Comparison of ENCODE assay signal across 8 mouse cellular contexts in genomic region chr13:23369421-23369765, GRCm38 (mm10). TPM values are rescaled to one million over a fixed set of nuclear protein-coding genes. Genes with fewer than 3 reads are reported as not detected.
DNase-seq lines count a peak whose midpoint lies in the region; ATAC-seq and TF ChIP-seq lines count a peak whose summit lies in the region.

No protein-coding gene starts in this region.

- no peak for TF ChIP-seq CTCF in forebrain, postnatal 0 days (IDR thresholded peaks at IDR 0.05; ENCODE audit: low read depth)

- H3K4me2 ChIP-seq in heart, embryonic 11.5 days: peak overlapping the region; percentile 88
- peak overlapping the region; percentile 57 for H3K4me2 ChIP-seq in forebrain, postnatal 0 days (ENCODE audit: low read depth)

- H3K27me3 ChIP-seq in heart, embryonic 11.5 days (ENCODE audit: control insufficient read depth, insufficient read depth, low read length): no peaks in the 10 kb centered on the region
- H3K27me3 ChIP-seq in forebrain, postnatal 0 days (ENCODE audit: insufficient read depth, low read length): no peaks in the 10 kb centered on the region

- peak overlapping the region; percentile 86 for H3K9ac ChIP-seq in heart, embryonic 11.5 days (ENCODE audit: low read depth, low read length)
- H3K9ac ChIP-seq in ES-E14 (ENCODE audit: insufficient read depth, low read depth, low read length, poor library complexity, severe bottlenecking): peak overlapping the region; percentile 61; the same call in 1 of the 2 replicates
- peak overlapping the region; percentile 74 for H3K9ac ChIP-seq in forebrain, postnatal 0 days

- ATAC-seq in heart, embryonic 11.5 days (replicated peaks; ENCODE audit: insufficient number of reproducible peaks, low FRiP score, low TSS enrichment): no peak
- peak; percentile 21 for ATAC-seq in forebrain, postnatal 0 days

- H3K27ac ChIP-seq in heart, embryonic 11.5 days (ENCODE audit: low read depth, low read length): peak overlapping the region; percentile 96
- H3K27ac ChIP-seq in ES-E14 (ENCODE audit: insufficient read depth, low read depth, low read length, poor library complexity, severe bottlenecking): no peak overlapping the region
- peak overlapping the region; percentile 90 for H3K27ac ChIP-seq in forebrain, postnatal 0 days (ENCODE audit: low read depth, low read length)
- H3K27ac ChIP-seq in macrophage: peak overlapping the region; percentile 47; the same call in 1 of the 2 replicates

- H3K79me2 ChIP-seq in macrophage (ENCODE audit: inconsistent target): peaks cover 45% of the 10 kb centered on the region

- WGBS in heart, embryonic 11.5 days (ENCODE audit: insufficient replicate concordance): under 1% methylated on average over 10 of the region's 10 CpGs
- WGBS in forebrain, postnatal 0 days: under 1% methylated on average over 10 of the region's 10 CpGs
- 3% methylated on average over 10 of the region's 10 CpGs for WGBS in macrophage (ENCODE audit: missing documents)

- no peaks in the 10 kb centered on the region for H3K36me3 ChIP-seq in heart, embryonic 11.5 days (ENCODE audit: control insufficient read depth, insufficient read depth, low read length)
- H3K36me3 ChIP-seq in ES-E14 (ENCODE audit: control insufficient read depth, insufficient read depth, low read length, poor library complexity, severe bottlenecking): no peaks in the 10 kb centered on the region
- no peaks in the 10 kb centered on the region for H3K36me3 ChIP-seq in forebrain, postnatal 0 days (ENCODE audit: insufficient read depth)
- H3K36me3 ChIP-seq in macrophage (ENCODE audit: inconsistent target): 0 out of 2 replicates have a peak, but pooled peaks cover 4% of the 10 kb centered on the region

- DNase-seq in heart, adult 18-20 months: no peak
- DNase-seq in ES-E14 (ENCODE audit: low read depth, low spot score): peak; percentile 21
- no peak for DNase-seq in forebrain, postnatal 0 days
- DNase-seq in ovary, postnatal 36 days (ENCODE audit: low spot score): no peak
- no peak for DNase-seq in gastrocnemius, postnatal 25 days
- no peak for DNase-seq in kidney, adult 8-10 months

- in situ Hi-C loops in ES-E14 (cut with MboI; ENCODE audit: low sequenced_read_pairs in 2 of 2, unreplicated experiment in 2 of 2): no loop called here

- H3K4me3 ChIP-seq in heart, embryonic 11.5 days (ENCODE audit: low read depth, low read length): peak overlapping the region; percentile 69
- H3K4me3 ChIP-seq in ES-E14 (ENCODE audit: insufficient read depth in 1 of 2, low read depth in 1 of 2, low read length in 2 of 2, poor library complexity in 1 of 2, severe bottlenecking in 1 of 2) (peak overlapping the region; percentile 78 to 99), macrophage (ENCODE audit: inconsistent target) (peak overlapping the region; percentile 70)
- peak overlapping the region; percentile 72 for H3K4me3 ChIP-seq in forebrain, postnatal 0 days (ENCODE audit: low read depth, low read length)

- H3K9me3 ChIP-seq in heart, embryonic 11.5 days (replicated peaks; ENCODE audit: control insufficient read depth, low read length): no peaks in the 10 kb centered on the region
- no peaks in the 10 kb centered on the region for H3K9me3 ChIP-seq in ES-E14 (ENCODE audit: control insufficient read depth, insufficient read depth, low read depth, low read length)
- H3K9me3 ChIP-seq in forebrain, postnatal 0 days (ENCODE audit: low read length): no peaks in the 10 kb centered on the region

- H3K4me1 ChIP-seq in heart, embryonic 11.5 days (ENCODE audit: control insufficient read depth, insufficient read depth, low read length): peaks cover 8% of the 10 kb centered on the region; the same call in 1 of the 2 replicates
- no peaks in the 10 kb centered on the region; a peak in 1 of 4 replicates for H3K4me1 ChIP-seq in ES-E14 (ENCODE audit: control insufficient read depth in 2 of 2, insufficient read depth in 2 of 2, low read length in 2 of 2, poor library complexity in 1 of 2)
- peaks cover 24% of the 10 kb centered on the region; the same call in 1 of the 2 replicates for H3K4me1 ChIP-seq in forebrain, postnatal 0 days (ENCODE audit: insufficient read depth)

TF ChIP-seq in ES-E14, 5 proteins besides CTCF, POLR2A, EP300 and RAD21:
- TF ChIP-seq CHD2 (IDR thresholded peaks at IDR 0.05; ENCODE audit: low read depth, low read length): no peak

RNA-seq across cellular contexts. Expression of gene Zfp322a, which starts 0.4 kb away (rescaled TPM):
- 43.4 and 43.7 TPM in 2 replicates for polyA plus RNA-seq in heart, embryonic 11.5 days (2014; fragmentation: Nextera tagmentation; extraction: Ambion mirVana)
- total RNA-seq in heart, adult 18-20 months (2021): 10 to 100 TPM; 16.7 to 17.3 TPM
- 15.8 and 15.9 TPM in 2 replicates for total RNA-seq in ES-E14 (2012; rRNA removed)
- total RNA-seq in forebrain, postnatal 0 days (2014; rRNA removed): 32.9 and 35.5 TPM in 2 replicates
- 23.1 and 33.6 TPM in 2 replicates for polyA plus RNA-seq in forebrain, postnatal 0 days (2015; fragmentation: Nextera tagmentation; extraction: Ambion mirVana)
- 10 to 100 TPM; 13.6 to 77.7 (median 34.2) TPM for total RNA-seq in macrophage (2018; cell fraction: chromatin; rRNA removed)
- 10 to 100 TPM in 17 of 26 experiments, 1 to 10 TPM in 9; 5.5 to 19.9 (median 12.2) TPM for total RNA-seq in macrophage (2018; cell fraction: cytosol; rRNA removed)
- 10 to 100 TPM in 22 of 26 experiments, 1 to 10 TPM in 4; 8.0 to 68.0 (median 19.4) TPM for total RNA-seq in macrophage (2018; cell fraction: nucleus; rRNA removed)
- 12.3 to 19.9 TPM (median 12.8 TPM) in 3 replicates for polyA plus RNA-seq in macrophage (2018)
- 10 to 100 TPM in 1 of 2 experiments, 1 to 10 TPM in 1; 8.8 to 10.3 TPM for total RNA-seq in gastrocnemius, postnatal 25 days (2021)

RNA-seq across cellular contexts. Expression of gene Abt1, which starts 54.3 kb away (rescaled TPM):
- polyA plus RNA-seq in heart, embryonic 11.5 days (2014; fragmentation: Nextera tagmentation; extraction: Ambion mirVana): 8.9 and 9.8 TPM in 2 replicates
- 1 to 10 TPM; 4.6 to 4.7 TPM for total RNA-seq in heart, adult 18-20 months (2021)
- total RNA-seq in ES-E14 (2012; rRNA removed): 10.5 and 15.5 TPM in 2 replicates
- total RNA-seq in forebrain, postnatal 0 days (2014; rRNA removed): 6.5 and 8.2 TPM in 2 replicates
- 7.7 and 8.2 TPM in 2 replicates for polyA plus RNA-seq in forebrain, postnatal 0 days (2015; fragmentation: Nextera tagmentation; extraction: Ambion mirVana)
- total RNA-seq in macrophage (2018; cell fraction: chromatin; rRNA removed): 1 to 10 TPM in 20 of 26 experiments, under 1 TPM in 6; 0.46 to 3.6 (median 1.9) TPM
- 1 to 10 TPM; 1.9 to 4.1 (median 3.4) TPM for total RNA-seq in macrophage (2018; cell fraction: cytosol; rRNA removed)
- 1 to 10 TPM in 24 of 26 experiments, under 1 TPM in 2; 0.59 to 4.0 (median 2.2) TPM for total RNA-seq in macrophage (2018; cell fraction: nucleus; rRNA removed)
- polyA plus RNA-seq in macrophage (2018): 3.5 to 4.4 TPM (median 3.7 TPM) in 3 replicates
- 1 to 10 TPM; 2.9 to 3.7 TPM for total RNA-seq in gastrocnemius, postnatal 25 days (2021)
